Mouse (Mus musculus): ENCODE measurements around the gene Kri1.

GRCm38 (mm10) chr9:21266889-21267288 lies 20.9 kb downstream of the Kri1 start:
- TF ChIP-seq CTCF (IDR thresholded peaks at IDR 0.05; ENCODE audit: low read depth, low read length) (no peak), POLR2A (IDR thresholded peaks at IDR 0.05; ENCODE audit: extremely low read depth, insufficient read depth, low read length) (no peak)
